ENCODE assay signal across 23 mouse cellular contexts in the genomic region with DNA sequence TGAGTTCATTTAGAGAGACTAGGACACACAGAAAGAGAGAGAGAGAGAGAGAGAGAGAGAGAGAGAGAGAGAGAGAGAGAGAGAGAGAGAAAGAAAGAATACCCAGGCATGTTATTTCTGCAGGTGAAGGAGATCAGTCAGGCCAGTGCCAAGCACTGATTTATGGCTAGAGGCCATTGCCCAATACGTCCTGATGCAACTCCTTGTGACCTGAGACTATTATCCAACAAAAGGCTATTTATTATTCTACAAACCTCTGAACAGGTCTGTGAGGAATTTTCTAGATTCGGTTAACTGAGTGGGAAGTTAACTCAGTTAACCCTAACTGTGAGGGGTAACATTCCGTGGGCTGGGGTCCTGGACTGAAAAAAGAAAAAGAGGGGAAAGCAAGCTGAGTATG.
A peak's percentile ranks its signal among the peaks of the same experiment; 100 is the strongest.
DNase-seq lines count a peak whose midpoint lies in the region; ATAC-seq and TF ChIP-seq lines count a peak whose summit lies in the region.
"Had no signal": no experiment of that assay in that cellular context is flagged by ENCODE, and none has a peak within 500 bp of the region (broad histone marks: within the 10 kb centered on the region; RNA-seq: fewer than 3 reads in every experiment).

No protein-coding gene starts in this region.

- H3K9me3 ChIP-seq in liver, embryonic 12.5 days (replicated peaks), result no peaks in the 10 kb centered on the region
- H3K9me3 ChIP-seq in midbrain, embryonic 10.5 days (replicated peaks), result no peaks in the 10 kb centered on the region
- H3K9me3 ChIP-seq: heart, embryonic 10.5 days; heart, embryonic 13.5 days; hindbrain, embryonic 12.5 days; hindbrain, embryonic 15.5 days had no signal

- no peaks in the 10 kb centered on the region for H3K79me2 ChIP-seq in liver, adult 2 months (ENCODE audit: control insufficient read depth, insufficient read depth, low read length)

- H3K4me3 ChIP-seq in liver, adult 2 months (ENCODE audit: insufficient read depth, low read depth, low read length), result no peak overlapping the region
- no peak overlapping the region for H3K4me3 ChIP-seq in liver, embryonic 12.5 days
- no peak overlapping the region for H3K4me3 ChIP-seq in midbrain, embryonic 10.5 days
- H3K4me3 ChIP-seq: gastrocnemius, adult 2 months; heart, adult 2 months; heart, embryonic 10.5 days; heart, embryonic 13.5 days; hindbrain, embryonic 12.5 days; hindbrain, embryonic 15.5 days had no signal

- 63% methylated on average over 3 of the region's 3 CpGs for WGBS in liver, adult 2 months
- WGBS in liver, embryonic 12.5 days (ENCODE audit: insufficient replicate concordance), result 69% methylated on average over 3 of the region's 3 CpGs
- 88% methylated on average over 3 of the region's 3 CpGs for WGBS in midbrain, embryonic 10.5 days

- no peak for TF ChIP-seq POLR2A in liver, adult 2 months (IDR thresholded peaks at IDR 0.05; ENCODE audit: extremely low read depth, insufficient read depth, low read length)

- no peak overlapping the region for H3K4me2 ChIP-seq in liver, embryonic 12.5 days
- H3K4me2 ChIP-seq: heart, embryonic 13.5 days; hindbrain, embryonic 12.5 days; hindbrain, embryonic 15.5 days had no signal

- no peak for TF ChIP-seq CTCF in liver, adult 2 months (IDR thresholded peaks at IDR 0.05; ENCODE audit: low read depth, low read length)

- no peak overlapping the region for H3K9ac ChIP-seq in liver, adult 2 months (ENCODE audit: low read depth, low read length)
- no peak overlapping the region for H3K9ac ChIP-seq in liver, embryonic 12.5 days
- H3K9ac ChIP-seq: forebrain, postnatal 0 days; heart, embryonic 13.5 days; hindbrain, embryonic 12.5 days; hindbrain, embryonic 15.5 days had no signal

- H3K4me1 ChIP-seq in liver, adult 2 months (ENCODE audit: control insufficient read depth, insufficient read depth, low read length), result no peaks in the 10 kb centered on the region
- H3K4me1 ChIP-seq in liver, embryonic 12.5 days, result no peaks in the 10 kb centered on the region
- peaks cover 14% of the 10 kb centered on the region for H3K4me1 ChIP-seq in midbrain, embryonic 10.5 days
- H3K4me1 ChIP-seq: hindbrain, embryonic 15.5 days had no signal

- peak; percentile 19 for DNase-seq in liver, adult 2 months (ENCODE audit: extremely low read depth, low read depth, low spot score)
- DNase-seq in adipocyte (ENCODE audit: low spot score), result peak; percentile 3
- DNase-seq in adrenal gland, postnatal 25 days, result peak; percentile 12
- no peak for DNase-seq in B cell, adult 2 months
- DNase-seq in midbrain, embryonic 10.5 days (ENCODE audit: low spot score), result no peak
- no peak for DNase-seq in urinary bladder, postnatal 4 days (ENCODE audit: low spot score in 2 of 2)
- DNase-seq: cerebellum, adult 18-20 months; cerebellum, adult 9-10 months; cerebellum, postnatal 14 days; forebrain, postnatal 0 days; gastrocnemius, adult 2 months; gastrocnemius, postnatal 25 days; heart, adult 2 months; heart, postnatal 14 days; heart, postnatal 4 days; kidney, adult 2 months had no signal

- H3K36me3 ChIP-seq in liver, adult 2 months (ENCODE audit: control insufficient read depth, insufficient read depth, low read length), result no peaks in the 10 kb centered on the region
- no peaks in the 10 kb centered on the region for H3K36me3 ChIP-seq in liver, embryonic 12.5 days
- H3K36me3 ChIP-seq in midbrain, embryonic 10.5 days, result no peaks in the 10 kb centered on the region
- H3K36me3 ChIP-seq: heart, embryonic 10.5 days; heart, embryonic 13.5 days; hindbrain, embryonic 12.5 days; hindbrain, embryonic 15.5 days had no signal

- no peaks in the 10 kb centered on the region for H3K27me3 ChIP-seq in liver, adult 2 months (ENCODE audit: control insufficient read depth, insufficient read depth, low read length)
- no peaks in the 10 kb centered on the region for H3K27me3 ChIP-seq in liver, embryonic 12.5 days (replicated peaks)
- no peaks in the 10 kb centered on the region for H3K27me3 ChIP-seq in midbrain, embryonic 10.5 days (ENCODE audit: low read depth, poor library complexity, severe bottlenecking)
- H3K27me3 ChIP-seq: heart, embryonic 13.5 days; hindbrain, embryonic 12.5 days; hindbrain, embryonic 15.5 days had no signal

- no peak for ATAC-seq in liver, embryonic 12.5 days
- ATAC-seq: forebrain, embryonic 14.5 days; forebrain, postnatal 0 days; intestine, postnatal 0 days had no signal

- H3K27ac ChIP-seq in liver, adult 2 months (replicated peaks; ENCODE audit: insufficient read depth, low read depth, low read length), result no peak overlapping the region
- no peak overlapping the region for H3K27ac ChIP-seq in liver, embryonic 12.5 days
- H3K27ac ChIP-seq in midbrain, embryonic 10.5 days (replicated peaks), result no peak overlapping the region
- H3K27ac ChIP-seq: gastrocnemius, adult 2 months; heart, adult 2 months; heart, embryonic 13.5 days; hindbrain, embryonic 12.5 days; hindbrain, embryonic 15.5 days had no signal

Comparison
In these comparisons a context has a peak if more than half of its experiments do, and no peak if none do; other contexts are left out.
1. DNase-seq: peak in liver, adult 2 months (single experiment), adipocyte (single experiment) and adrenal gland, postnatal 25 days (single experiment); none in B cell, adult 2 months (0 of 2), midbrain, embryonic 10.5 days (single experiment) and urinary bladder, postnatal 4 days (0 of 2).